Mouse (Mus musculus) stomach, postnatal 0 days (tissue): ENCODE results near the gene Olfr170. TPM values are rescaled to one million over a fixed set of nuclear protein-coding genes. Genes with fewer than 3 reads are reported as not detected.
"Not testable (repeated sequence)": the region's sequence is repeated elsewhere in the genome, so short reads cannot be mapped to it uniquely, and the experiment has no call there.

Source experiments
- ATAC-seq: fragments of 200-750 bp; cut with Nextera tagmentation; 2 replicates; pipeline ENCODE4 v1.8.0; 2017; ENCODE audit not compliant: low FRiP score, low TSS enrichment
- DNase-seq: peaks from one replicate; pipeline ENCODE4 v3.0.0-alpha.2; 2016; ENCODE audit warnings: low spot score
- H3K27ac ChIP-seq: fragments of 300-500 bp; sonication (generic); replicated peaks from 2 replicates; pipeline ENCODE4 v1.5.1; 2014; ENCODE audit warnings: mild to moderate bottlenecking, control low read depth
- H3K27me3 ChIP-seq: fragments of 300-500 bp; sonication (generic); 2 replicates; pipeline ENCODE4 v1.6.1; 2014; ENCODE audit warnings: low read length; ENCODE audit not compliant: control insufficient read depth, insufficient read depth
- H3K36me3 ChIP-seq: fragments of 300-500 bp; sonication (generic); 2 replicates; pipeline ENCODE4 v1.6.1; 2014; ENCODE audit warnings: low read length, mixed read lengths; ENCODE audit not compliant: control insufficient read depth, insufficient read depth
- H3K4me1 ChIP-seq: fragments of 300-500 bp; sonication (generic); replicated peaks from 2 replicates; pipeline ENCODE4 v1.6.1; 2014; ENCODE audit warnings: antibody characterized with exemption; ENCODE audit not compliant: control insufficient read depth, insufficient read depth
- H3K4me2 ChIP-seq: fragments of 300-500 bp; sonication (generic); replicated peaks from 2 replicates; pipeline ENCODE4 v1.6.1; 2014; ENCODE audit warnings: low read depth, mild to moderate bottlenecking, control low read depth, moderate library complexity
- H3K4me3 ChIP-seq: fragments of 300-500 bp; sonication (generic); 2 replicates; pipeline ENCODE4 v1.5.1; 2014; ENCODE audit warnings: low read depth, low read length, control low read depth
- H3K9ac ChIP-seq: fragments of 300-500 bp; sonication (generic); 2 replicates; pipeline ENCODE4 v1.6.1; 2014; ENCODE audit warnings: mild to moderate bottlenecking, low read length, control low read depth, mixed read lengths
- H3K9me3 ChIP-seq: fragments of 300-500 bp; sonication (generic); 2 replicates; pipeline ENCODE4 v1.6.1; 2016; ENCODE audit warnings: low read length; ENCODE audit not compliant: control insufficient read depth
- CTCF ChIP-seq: IDR thresholded peaks from 2 replicates; pipeline ENCODE4 v1.5.1; 2016; ENCODE audit warnings: antibody characterized with exemption, low read depth, mild to moderate bottlenecking, moderate library complexity
- EP300 ChIP-seq: optimal IDR thresholded peaks from 2 replicates; pipeline ENCODE3; 2016; ENCODE audit warnings: antibody characterized with exemption
- WGBS: fragments of 180-500 bp; shearing (Covaris S2); extraction: QIAGEN DNeasy Blood & Tissue Kit; methylation state at CpG from one replicate; pipeline ENCODE4 v1.1.7; 2014; 5-methylcytosine and 5-hydroxymethylcytosine counted together
- polyA plus RNA-seq: library from polyadenylated mRNA; unstranded; fragments of >200 nt; fragmentation: Nextera tagmentation; extraction: Ambion mirVana; gene quantifications from 2 replicates; pipeline ENCODE4 v1.2.1, GENCODE M21; 2015

Gene Olfr170
- not detected in 2 replicates for polyA plus RNA-seq

- not testable (repeated sequence) for H3K4me3 ChIP-seq, H3K9me3 ChIP-seq, H3K27ac ChIP-seq, DNase-seq, ATAC-seq, H3K9ac ChIP-seq, H3K4me1 ChIP-seq, H3K27me3 ChIP-seq, H3K4me2 ChIP-seq, H3K36me3 ChIP-seq
- WGBS, result 83% methylated on average over 2 of the region's 2 CpGs
Observed at GRCm38 (mm10) chr16:19611782-19612181, at the start of gene Olfr170. TSS of gene Olfr170 (minus strand) at chr16:19611882.

- DNase-seq, result no peak
- no peak within 1 kb of the TSS for H3K4me3 ChIP-seq
- no peaks in the 10 kb centered on the region for H3K36me3 ChIP-seq
- no peak within 1 kb of the TSS for H3K9ac ChIP-seq
- H3K27ac ChIP-seq, result no peak within 1 kb of the TSS
- no peak for ATAC-seq
- H3K4me2 ChIP-seq, result no peak within 1 kb of the TSS
- no peaks in the 10 kb centered on the region for H3K4me1 ChIP-seq
- WGBS, result 71% methylated on average over 1 of the region's 1 CpGs
- no peaks in the 10 kb centered on the region for H3K27me3 ChIP-seq
- no peaks in the 10 kb centered on the region for H3K9me3 ChIP-seq
- TF ChIP-seq CTCF (no peak), EP300 (no peak)
Observed at GRCm38 (mm10) chr16:19629816-19630215, 18.1 kb upstream of the Olfr170 start, which contains the start of gene Olfr171. TSS of gene Olfr171 (minus strand) at chr16:19629916.

GRCm38 (mm10) chr16:19603166-19603565 is 8.5 kb downstream of the Olfr170 start:
- Histone ChIP-seq H3K9me3 (no peaks in the 10 kb centered on the region), H3K36me3 (no peaks in the 10 kb centered on the region), H3K27ac (no peak overlapping the region), H3K4me3 (no peak overlapping the region), H3K4me2 (no peak overlapping the region), H3K4me1 (no peaks in the 10 kb centered on the region), H3K9ac (no peak overlapping the region), H3K27me3 (no peaks in the 10 kb centered on the region)
- DNase-seq, result no peak
- TF ChIP-seq EP300 (no peak), CTCF (no peak)
- no peak for ATAC-seq
- WGBS, result 48% methylated on average over 2 of the region's 2 CpGs

- H3K27me3 ChIP-seq, H3K4me3 ChIP-seq, H3K4me1 ChIP-seq, H3K36me3 ChIP-seq, ATAC-seq, H3K4me2 ChIP-seq, H3K27ac ChIP-seq, H3K9me3 ChIP-seq, DNase-seq, H3K9ac ChIP-seq: not testable (repeated sequence)
- WGBS, result 89% methylated on average over 2 of the region's 2 CpGs
Observed at GRCm38 (mm10) chr16:19571709-19572108, 40.0 kb downstream of the Olfr170 start, which contains the start of gene Olfr169. TSS of gene Olfr169 (minus strand) at chr16:19571809.

Other genes starting within 250 kb of the Olfr170 start
- gene Olfr165, start 188.7 kb downstream of the Olfr170 start, polyA plus RNA-seq, result not detected in 2 replicates
- gene Olfr166, start 128.2 kb downstream of the Olfr170 start, polyA plus RNA-seq, result not detected in 2 replicates
- gene Olfr167, start 89.6 kb downstream of the Olfr170 start, polyA plus RNA-seq, result not detected in 2 replicates
- gene Olfr168, start 76.3 kb downstream of the Olfr170 start, polyA plus RNA-seq, result not detected in 2 replicates
- gene Olfr169, start 40.1 kb downstream of the Olfr170 start, polyA plus RNA-seq, result not detected in 2 replicates
- not detected in 2 replicates for gene Olfr171, start 18.0 kb upstream of the Olfr170 start, polyA plus RNA-seq
- not detected in 2 replicates for gene Lamp3, start 94.5 kb upstream of the Olfr170 start, polyA plus RNA-seq
- 5.8 and 6.6 TPM in 2 replicates for gene B3gnt5, start 148.3 kb upstream of the Olfr170 start, polyA plus RNA-seq